Mouse (Mus musculus): Measurements from ENCODE around the gene Otos.

The Otos gene

GRCm38 (mm10) chr1:92607711-92608110 lies 40.9 kb downstream of the Otos start:
- no peak for DNase-seq (ENCODE audit: low read depth, low spot score)

GRCm38 (mm10) chr1:92605482-92605881 lies 43.2 kb downstream of the Otos start, which contains the start of gene Olfr1410:
Gene Olfr1410, plus strand, starts transcription at chr1:92605782.
- no peak for DNase-seq (ENCODE audit: low read depth, low spot score)

- DNase-seq (ENCODE audit: low read depth, low spot score) = no peak
These were observed 52.6 kb downstream of the Otos start for GRCm38 (mm10) chr1:92596019-92596418.

All from R1 (cell line).